ENCODE assay signal across 19 mouse cellular contexts in genomic region chr1:130940065-130940687, GRCm38 (mm10). TPM values are rescaled to one million over a fixed set of nuclear protein-coding genes. Genes with fewer than 3 reads are reported as not detected.
"Had no signal": no experiment of that assay in that cellular context is flagged by ENCODE, and none has a peak within 500 bp of the region (broad histone marks: within the 10 kb centered on the region; RNA-seq: fewer than 3 reads in every experiment).

TSS of gene Il19 (minus strand) at chr1:130940115.

- H3K27me3 ChIP-seq: limb, embryonic 13.5 days; midbrain, embryonic 13.5 days; neural tube, embryonic 12.5 days had no signal

- H3K36me3 ChIP-seq: limb, embryonic 13.5 days; midbrain, embryonic 13.5 days; neural tube, embryonic 12.5 days had no signal

- H3K4me1 ChIP-seq: neural tube, embryonic 12.5 days had no signal

- H3K27ac ChIP-seq: limb, embryonic 13.5 days; liver, embryonic 14.5 days; midbrain, embryonic 13.5 days; neural tube, embryonic 12.5 days had no signal

- DNase-seq: kidney, adult 8-10 months; kidney, postnatal 25 days; layer of hippocampus, postnatal 36 days; lung, adult 18-20 months; lung, postnatal 36 days; thymus, postnatal 4 days had no signal

- H3K4me3 ChIP-seq: limb, embryonic 13.5 days; midbrain, embryonic 13.5 days; myocyte; neural tube, embryonic 12.5 days had no signal

RNA-seq across cellular contexts. Expression of gene Il19, which starts in this region (rescaled TPM):
- total RNA-seq: layer of hippocampus, postnatal 36 days; left cerebral cortex, postnatal 36 days; liver, adult 2 months; megakaryocyte progenitor cell, adult 5-6 weeks; neutrophil, adult 5-6 weeks had no signal
- polyA plus RNA-seq: kidney, embryonic 16.5 days; limb, embryonic 13.5 days; liver, adult 2 months; liver, embryonic 14.5 days; lung, embryonic 16.5 days; midbrain, embryonic 13.5 days; neural tube, embryonic 12.5 days; stomach, embryonic 14.5 days; thymus, postnatal 0 days had no signal
